Mouse (Mus musculus): ENCODE measurements around the gene Ccdc8. TPM values are rescaled to one million over a fixed set of nuclear protein-coding genes. Genes with fewer than 3 reads are reported as not detected.

The Ccdc8 gene
- polyA plus RNA-seq, 1 experiment = 0.28 TPM

DNA sequence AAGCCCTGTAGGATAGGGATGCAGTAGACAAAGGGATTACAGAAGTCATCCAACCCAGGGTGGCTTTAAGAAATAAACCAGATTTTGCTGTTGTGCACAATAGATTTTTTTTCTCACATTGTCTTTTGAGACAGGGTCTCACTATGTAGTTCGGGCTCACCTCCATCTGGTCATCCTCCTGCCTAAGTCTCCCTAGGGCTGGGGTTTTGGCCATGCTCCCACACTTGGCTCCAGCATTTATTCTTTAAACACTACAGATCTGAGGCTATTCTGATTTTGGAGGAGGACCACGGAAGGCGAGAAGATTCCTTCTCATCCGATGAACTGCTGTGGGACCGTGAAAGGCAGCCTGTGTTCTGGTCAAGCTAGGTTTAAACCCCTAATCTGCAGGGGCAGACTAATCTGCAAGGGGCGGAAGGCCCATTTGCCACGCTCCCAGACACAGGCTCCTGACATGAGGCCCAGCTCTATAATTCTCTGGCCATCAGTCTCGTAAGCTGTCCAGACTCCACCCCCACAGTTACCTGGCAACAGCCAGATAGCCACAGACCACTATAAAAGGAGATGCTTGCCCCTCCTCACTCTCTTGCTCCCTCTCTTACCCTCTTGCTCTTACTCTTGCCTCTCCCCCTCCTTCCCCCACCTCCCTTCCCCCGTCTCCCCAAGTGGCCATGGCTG is 45.6 kb downstream of the Ccdc8 start:
- no peak overlapping the region for H3K27ac ChIP-seq (replicated peaks; ENCODE audit: low read depth, low read length)
- no peak overlapping the region for H3K4me3 ChIP-seq (ENCODE audit: insufficient read depth, low read depth, low read length)
- H3K4me1 ChIP-seq (ENCODE audit: control insufficient read depth, insufficient read depth, insufficient read length, low read length) = no peaks in the 10 kb centered on the region

DNA sequence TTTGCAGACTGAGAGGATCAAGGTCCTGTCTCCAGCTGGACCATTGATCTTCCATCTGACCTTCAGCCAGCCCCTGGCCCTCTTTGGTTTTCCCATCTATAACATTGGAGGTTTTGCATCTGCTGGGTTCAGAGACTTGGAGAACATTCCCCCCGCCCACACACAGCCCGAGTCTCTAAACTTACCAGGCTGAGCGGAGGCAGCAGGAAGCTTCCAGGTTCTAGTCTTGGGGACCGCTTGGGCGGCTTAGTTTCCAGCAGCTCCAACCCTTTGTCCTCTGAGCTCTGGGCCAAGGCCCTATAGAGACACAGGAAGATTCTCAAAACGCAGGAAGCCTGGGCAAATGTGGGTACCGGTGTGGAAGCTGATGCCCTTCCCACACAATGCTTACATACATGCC is 46.9 kb downstream of the Ccdc8 start:
- no peaks in the 10 kb centered on the region for H3K4me1 ChIP-seq (ENCODE audit: control insufficient read depth, insufficient read depth, insufficient read length, low read length)
- H3K4me3 ChIP-seq (ENCODE audit: insufficient read depth, low read depth, low read length) = no peak overlapping the region

DNA sequence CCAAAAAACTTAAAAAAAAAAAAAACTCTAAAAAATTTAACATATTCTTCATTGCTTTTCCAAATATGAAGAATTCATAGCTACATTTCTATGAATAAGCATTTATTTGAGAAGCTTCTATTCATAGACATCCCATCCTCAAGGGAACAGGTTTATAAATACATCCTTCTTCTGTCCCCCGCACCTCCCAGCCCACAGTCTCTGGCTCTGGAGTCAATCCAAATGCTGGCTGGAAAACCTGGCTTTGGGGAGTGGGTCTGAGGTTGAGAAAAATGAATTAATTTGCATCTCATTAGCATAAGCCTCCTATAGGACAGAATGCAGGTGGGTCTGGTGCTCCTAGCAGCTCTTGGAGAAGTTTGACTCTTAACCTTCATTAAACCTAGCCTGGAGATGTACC is 53.2 kb downstream of the Ccdc8 start:
- H3K27ac ChIP-seq (replicated peaks; ENCODE audit: low read depth, low read length) = no peak overlapping the region
- H3K4me3 ChIP-seq (ENCODE audit: insufficient read depth, low read depth, low read length) = no peak overlapping the region
- no peaks in the 10 kb centered on the region for H3K4me1 ChIP-seq (ENCODE audit: control insufficient read depth, insufficient read depth, insufficient read length, low read length)

More for the DNA sequence above, 46.9 kb downstream of the Ccdc8 start:
- no peak overlapping the region for H3K27ac ChIP-seq (replicated peaks; ENCODE audit: low read depth, low read length)

Other genes with a start within 250 kb of the Ccdc8 start
- gene Slc1a5, start 211.4 kb upstream of the Ccdc8 start, polyA plus RNA-seq (2012; ENCODE audit: insufficient read depth, insufficient read length, missing spikeins) = 297 and 414 TPM in 2 replicates
- gene Strn4, start 176.8 kb upstream of the Ccdc8 start, polyA plus RNA-seq (2012; ENCODE audit: insufficient read depth, insufficient read length, missing spikeins) = 19.4 and 21.5 TPM in 2 replicates
- 8.4 and 11.1 TPM in 2 replicates for gene Fkrp, start 176.0 kb upstream of the Ccdc8 start, polyA plus RNA-seq (2012; ENCODE audit: insufficient read depth, insufficient read length, missing spikeins)
- 8.5 and 11.3 TPM in 2 replicates for gene Prkd2, start 149.8 kb upstream of the Ccdc8 start, polyA plus RNA-seq (2012; ENCODE audit: insufficient read depth, insufficient read length, missing spikeins)
- gene Dact3, start 117.4 kb upstream of the Ccdc8 start, polyA plus RNA-seq (2012; ENCODE audit: insufficient read depth, insufficient read length, missing spikeins) = 0.79 and 2.1 TPM in 2 replicates
- gene Gng8, start 100.9 kb upstream of the Ccdc8 start, polyA plus RNA-seq (2012; ENCODE audit: insufficient read depth, insufficient read length, missing spikeins) = not detected in 2 replicates
- 1.9 and 2.8 TPM in 2 replicates for gene Ptgir, start 86.2 kb upstream of the Ccdc8 start, polyA plus RNA-seq (2012; ENCODE audit: insufficient read depth, insufficient read length, missing spikeins)
- gene Calm3, start 68.6 kb upstream of the Ccdc8 start, polyA plus RNA-seq (2012; ENCODE audit: insufficient read depth, insufficient read length, missing spikeins) = 210 and 222 TPM in 2 replicates
- not detected in 2 replicates for gene Pnmal2, start 48.0 kb upstream of the Ccdc8 start, polyA plus RNA-seq (2012; ENCODE audit: insufficient read depth, insufficient read length, missing spikeins)
- not detected in 2 replicates for gene Pnmal1, start 33.0 kb upstream of the Ccdc8 start, polyA plus RNA-seq (2012; ENCODE audit: insufficient read depth, insufficient read length, missing spikeins)
- gene Gm42372, start 9.6 kb upstream of the Ccdc8 start, polyA plus RNA-seq (2012; ENCODE audit: insufficient read depth, insufficient read length, missing spikeins) = not detected in 2 replicates
- 36.7 and 41.0 TPM in 2 replicates for gene Ppp5c, start 35.2 kb downstream of the Ccdc8 start, polyA plus RNA-seq (2012; ENCODE audit: insufficient read depth, insufficient read length, missing spikeins)
- 0.25 TPM in 1 of 2 replicates, not detected in the other for gene Hif3a, start 69.7 kb downstream of the Ccdc8 start, polyA plus RNA-seq (2012; ENCODE audit: insufficient read depth, insufficient read length, missing spikeins)
- not detected in 2 replicates for gene Psg16, start 81.3 kb downstream of the Ccdc8 start, polyA plus RNA-seq (2012; ENCODE audit: insufficient read depth, insufficient read length, missing spikeins)
- not detected in 2 replicates for gene Ceacam3, start 157.6 kb downstream of the Ccdc8 start, polyA plus RNA-seq (2012; ENCODE audit: insufficient read depth, insufficient read length, missing spikeins)
- not detected in 2 replicates for gene Psg29, start 210.8 kb downstream of the Ccdc8 start, polyA plus RNA-seq (2012; ENCODE audit: insufficient read depth, insufficient read length, missing spikeins)

All from brown adipose tissue, adult 24 weeks (tissue).